Mouse (Mus musculus): Measurements from ENCODE around the gene Dcun1d4.

DNA sequence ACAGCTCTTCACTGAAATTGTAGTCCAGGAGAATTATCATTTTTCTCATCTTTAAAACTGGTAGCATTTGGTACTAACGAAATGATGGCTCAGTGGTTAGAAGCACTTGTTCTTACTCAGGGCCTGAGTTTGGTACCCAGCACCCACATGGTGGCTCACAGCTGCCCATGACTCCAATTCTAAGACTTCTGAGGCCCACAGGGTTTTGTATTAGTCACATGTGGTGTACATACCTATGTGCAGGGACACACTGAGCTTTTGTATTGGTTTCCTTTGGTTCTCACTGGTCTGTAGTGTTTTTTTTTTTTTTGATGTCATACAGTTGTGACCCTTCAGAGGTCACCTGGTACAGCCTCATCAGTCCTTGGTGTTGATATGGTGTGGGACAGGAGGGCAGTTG, 68.0 kb downstream of the Dcun1d4 start:
- TF ChIP-seq EP300 (IDR thresholded peaks at IDR 0.05; ENCODE audit: insufficient read depth, low read depth, low read length) (no peak), POLR2A (IDR thresholded peaks at IDR 0.05; ENCODE audit: insufficient read depth, low read length) (no peak)

All from ES-Bruce4 (cell line).